ENCODE assay signal across 22 mouse cellular contexts in genomic region chr3:65573516-65573915, GRCm38 (mm10). TPM values are rescaled to one million over a fixed set of nuclear protein-coding genes. Genes with fewer than 3 reads are reported as not detected.
DNase-seq lines count a peak whose midpoint lies in the region; ATAC-seq and TF ChIP-seq lines count a peak whose summit lies in the region.
"Had no signal": no experiment of that assay in that cellular context is flagged by ENCODE, and none has a peak within 500 bp of the region (broad histone marks: within the 10 kb centered on the region; RNA-seq: fewer than 3 reads in every experiment).

No protein-coding gene starts in this region.

- DNase-seq in lung, postnatal 4 days = no peak
- DNase-seq in lung, postnatal 0 days (ENCODE audit: low spot score) = peak; percentile 69
- DNase-seq in lung, postnatal 25 days (ENCODE audit: low spot score) = peak; percentile 57
- no peak for DNase-seq in ovary, postnatal 10 days (ENCODE audit: low spot score)
- no peak for DNase-seq in forebrain, postnatal 0 days
- DNase-seq: adrenal gland, adult 8-10 months; adrenal gland, postnatal 25 days; cerebellum, adult 11-12 months; cerebellum, adult 8-10 months; cerebellum, postnatal 10 days; cerebellum, postnatal 36 days; gastrocnemius, adult 2 months; gastrocnemius, postnatal 14 days; heart, adult 11 months had no signal

- ATAC-seq in lung, embryonic 15.5 days (ENCODE audit: borderline replicate concordance, extremely low read depth, low FRiP score, low TSS enrichment) = no peak
- ATAC-seq in lung, postnatal 0 days = peak; percentile 72
- no peak for ATAC-seq in forebrain, postnatal 0 days
- ATAC-seq: CD4-positive, CD25-positive, alpha-beta regulatory T cell, adult 4 months; forebrain, embryonic 13.5 days; forebrain, embryonic 16.5 days had no signal

- 44% methylated on average over 3 of the region's 3 CpGs for WGBS in lung, embryonic 15.5 days
- WGBS in lung, postnatal 0 days = 41% methylated on average over 3 of the region's 3 CpGs
- WGBS in forebrain, postnatal 0 days = 36% methylated on average over 3 of the region's 3 CpGs

- no peaks in the 10 kb centered on the region for H3K9me3 ChIP-seq in lung, embryonic 15.5 days
- no peaks in the 10 kb centered on the region for H3K9me3 ChIP-seq in lung, postnatal 0 days (ENCODE audit: low read length)
- no peaks in the 10 kb centered on the region for H3K9me3 ChIP-seq in forebrain, postnatal 0 days (ENCODE audit: low read length)
- H3K9me3 ChIP-seq: forebrain, embryonic 10.5 days; forebrain, embryonic 13.5 days; hindbrain, embryonic 12.5 days; hindbrain, embryonic 15.5 days had no signal

- no peaks in the 10 kb centered on the region for H3K27me3 ChIP-seq in lung, embryonic 15.5 days
- H3K27me3 ChIP-seq in lung, postnatal 0 days (replicated peaks; ENCODE audit: insufficient read depth, low read length) = no peaks in the 10 kb centered on the region
- H3K27me3 ChIP-seq in forebrain, postnatal 0 days (ENCODE audit: insufficient read depth, low read length) = no peaks in the 10 kb centered on the region
- H3K27me3 ChIP-seq: forebrain, embryonic 13.5 days; hindbrain, embryonic 12.5 days; hindbrain, embryonic 15.5 days had no signal

- no peaks in the 10 kb centered on the region for H3K36me3 ChIP-seq in lung, embryonic 15.5 days
- H3K36me3 ChIP-seq in lung, postnatal 0 days (ENCODE audit: insufficient read depth, low read length) = no peaks in the 10 kb centered on the region
- H3K36me3 ChIP-seq in forebrain, postnatal 0 days (ENCODE audit: insufficient read depth) = no peaks in the 10 kb centered on the region
- H3K36me3 ChIP-seq: forebrain, embryonic 10.5 days; hindbrain, embryonic 12.5 days; hindbrain, embryonic 15.5 days had no signal

- 0 out of 2 replicates have a peak, but pooled peaks cover 3% of the 10 kb centered on the region for H3K4me1 ChIP-seq in lung, embryonic 15.5 days
- no peaks in the 10 kb centered on the region for H3K4me1 ChIP-seq in lung, postnatal 0 days (ENCODE audit: insufficient read depth, low read depth, low read length)
- H3K4me1 ChIP-seq in forebrain, postnatal 0 days (ENCODE audit: insufficient read depth) = no peaks in the 10 kb centered on the region
- H3K4me1 ChIP-seq: forebrain, embryonic 13.5 days; hindbrain, embryonic 12.5 days; hindbrain, embryonic 15.5 days had no signal

- no peak for TF ChIP-seq CTCF in lung, postnatal 0 days (IDR thresholded peaks at IDR 0.05)
- TF ChIP-seq CTCF in forebrain, postnatal 0 days (IDR thresholded peaks at IDR 0.05; ENCODE audit: low read depth) = no peak

- peak overlapping the region; percentile 43; the same call in 1 of the 2 replicates for H3K27ac ChIP-seq in lung, embryonic 15.5 days
- H3K27ac ChIP-seq in lung, postnatal 0 days (ENCODE audit: low read length) = no peak overlapping the region
- H3K27ac ChIP-seq in forebrain, postnatal 0 days (ENCODE audit: low read depth, low read length) = no peak overlapping the region
- H3K27ac ChIP-seq: forebrain, embryonic 10.5 days; forebrain, embryonic 13.5 days; gastrocnemius, adult 2 months; hindbrain, embryonic 12.5 days; hindbrain, embryonic 15.5 days had no signal

- peak; percentile 71 for TF ChIP-seq EP300 in lung, postnatal 0 days (IDR thresholded peaks at IDR 0.05)

- no peak overlapping the region for H3K4me3 ChIP-seq in lung, embryonic 15.5 days
- H3K4me3 ChIP-seq in lung, postnatal 0 days (ENCODE audit: low read depth, low read length) = no peak overlapping the region
- H3K4me3 ChIP-seq in forebrain, postnatal 0 days (ENCODE audit: low read depth, low read length) = no peak overlapping the region
- H3K4me3 ChIP-seq: forebrain, embryonic 10.5 days; forebrain, embryonic 13.5 days; gastrocnemius, adult 2 months; hindbrain, embryonic 12.5 days; hindbrain, embryonic 15.5 days had no signal

- no peak overlapping the region for H3K9ac ChIP-seq in lung, embryonic 15.5 days
- no peak overlapping the region for H3K9ac ChIP-seq in lung, postnatal 0 days (replicated peaks; ENCODE audit: low read depth)
- H3K9ac ChIP-seq in forebrain, postnatal 0 days = no peak overlapping the region
- H3K9ac ChIP-seq: forebrain, embryonic 13.5 days; hindbrain, embryonic 12.5 days; hindbrain, embryonic 15.5 days had no signal

- H3K4me2 ChIP-seq in lung, embryonic 15.5 days = no peak overlapping the region
- no peak overlapping the region for H3K4me2 ChIP-seq in lung, postnatal 0 days (replicated peaks; ENCODE audit: low read depth, low read length)
- no peak overlapping the region for H3K4me2 ChIP-seq in forebrain, postnatal 0 days (ENCODE audit: low read depth)
- H3K4me2 ChIP-seq: forebrain, embryonic 13.5 days; heart, embryonic 11.5 days; hindbrain, embryonic 12.5 days; hindbrain, embryonic 15.5 days had no signal

RNA-seq across cellular contexts. Expression of gene Tiparp, which starts 45.3 kb away (rescaled TPM):
- 40.1 and 43.1 TPM in 2 replicates for polyA plus RNA-seq in lung, embryonic 15.5 days (2015; fragmentation: Nextera tagmentation; extraction: Ambion mirVana)
- polyA plus RNA-seq in lung, postnatal 0 days (2015; fragmentation: Nextera tagmentation; extraction: Ambion mirVana) = 45.1 and 45.3 TPM in 2 replicates
- total RNA-seq in forebrain, postnatal 0 days (2014; rRNA removed) = 23.3 and 26.8 TPM in 2 replicates
- polyA plus RNA-seq in forebrain, postnatal 0 days (2015; fragmentation: Nextera tagmentation; extraction: Ambion mirVana) = 19.5 and 19.9 TPM in 2 replicates

Comparison
In these comparisons a context has a peak if more than half of its experiments do, and no peak if none do; other contexts are left out.
1. DNase-seq: peak in lung, postnatal 0 days (single experiment) and lung, postnatal 25 days (single experiment); none in lung, postnatal 4 days (0 of 2), ovary, postnatal 10 days (single experiment) and forebrain, postnatal 0 days (single experiment).